Mouse (Mus musculus): ENCODE results near the gene Ippk.

DNA sequence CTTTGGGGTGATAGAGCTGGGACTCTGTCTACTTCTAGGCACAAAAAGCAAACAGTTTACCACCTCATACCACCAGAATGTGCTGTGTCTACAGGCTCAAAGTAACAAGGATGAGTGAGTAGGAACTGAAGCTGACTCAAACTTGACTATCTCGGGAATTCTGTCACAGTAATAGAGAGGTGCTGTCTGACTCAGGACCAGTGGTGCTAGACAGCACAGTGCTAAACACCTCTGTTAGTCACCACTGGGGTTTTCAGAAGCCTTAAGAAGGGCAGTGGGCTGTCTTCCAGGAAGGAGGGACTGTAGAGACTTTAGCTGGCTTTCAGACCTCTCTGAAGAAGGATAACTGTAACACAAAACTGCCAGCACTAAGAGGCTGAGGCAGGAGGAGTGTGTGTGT lies 24.3 kb upstream of the Ippk start:
- TF ChIP-seq POLR2A (IDR thresholded peaks at IDR 0.05; ENCODE audit: low read depth, low read length) (no peak), CTCF (conservative IDR thresholded peaks at IDR 0.05; ENCODE audit: insufficient read depth, insufficient read length, low read depth, low read length) (no peak)

All from kidney, adult 2 months (tissue).